Mouse (Mus musculus) heart, embryonic 11.5 days (tissue): ENCODE data around the gene Rbm19. TPM values are rescaled to one million over a fixed set of nuclear protein-coding genes. Genes with fewer than 3 reads are reported as not detected.

ENCODE experiments used
- ATAC-seq: fragments of 200-750 bp; cut with Nextera tagmentation; replicated peaks from 2 replicates; pipeline ENCODE4 v1.8.0; 2017; ENCODE audit warnings: moderate library complexity; ENCODE audit not compliant: insufficient number of reproducible peaks, low FRiP score, low TSS enrichment
- H3K27ac ChIP-seq: fragments of 300-500 bp; sonication (generic); 2 replicates; pipeline ENCODE4 v1.5.1; 2014; ENCODE audit warnings: mild to moderate bottlenecking, low read depth, low read length
- H3K27me3 ChIP-seq: fragments of 300-500 bp; sonication (generic); 2 replicates; pipeline ENCODE4 v1.6.1; 2014; ENCODE audit warnings: mild to moderate bottlenecking, low read length, mixed read lengths; ENCODE audit not compliant: control insufficient read depth, insufficient read depth
- H3K36me3 ChIP-seq: fragments of 300-500 bp; sonication (generic); 2 replicates; pipeline ENCODE4 v1.6.1; 2014; ENCODE audit warnings: mild to moderate bottlenecking, low read length, moderate library complexity, mixed read lengths; ENCODE audit not compliant: control insufficient read depth, insufficient read depth
- H3K4me1 ChIP-seq: fragments of 300-500 bp; sonication (generic); 2 replicates; pipeline ENCODE4 v1.6.1; 2014; ENCODE audit warnings: low read length; ENCODE audit not compliant: control insufficient read depth, insufficient read depth
- H3K4me2 ChIP-seq: fragments of 300-500 bp; sonication (generic); 2 replicates; pipeline ENCODE4 v1.6.1; 2014; ENCODE audit warnings: mild to moderate bottlenecking, moderate library complexity
- H3K4me3 ChIP-seq: fragments of 300-500 bp; sonication (generic); 2 replicates; pipeline ENCODE4 v1.5.1; 2014; ENCODE audit warnings: low read depth, low read length
- H3K9ac ChIP-seq: fragments of 300-500 bp; sonication (generic); 2 replicates; pipeline ENCODE4 v1.6.1; 2014; ENCODE audit warnings: mild to moderate bottlenecking, low read depth, low read length, moderate library complexity
- H3K9me3 ChIP-seq: fragments of 300-500 bp; sonication (generic); replicated peaks from 2 replicates; pipeline ENCODE4 v1.6.1; 2016; ENCODE audit warnings: low read length; ENCODE audit not compliant: control insufficient read depth
- WGBS: fragments of 180-500 bp; shearing (Covaris S2); extraction: QIAGEN DNeasy Blood & Tissue Kit; methylation state at CpG from one replicate; pipeline ENCODE4 v1.1.7; 2014; ENCODE audit not compliant: insufficient replicate concordance; 5-methylcytosine and 5-hydroxymethylcytosine counted together
- polyA plus RNA-seq: library from polyadenylated mRNA; unstranded; fragments of >200 nt; fragmentation: Nextera tagmentation; extraction: Ambion mirVana; gene quantifications from 2 replicates; pipeline ENCODE4 v1.2.1, GENCODE M21; 2014

The Rbm19 gene
- polyA plus RNA-seq, 1 experiment from 2014 or later: 13.5 TPM

- Histone ChIP-seq H3K4me1 (peaks cover 13% of the 10 kb centered on the region), H3K27ac (no peak overlapping the region), H3K36me3 (0 out of 2 replicates have a peak, but pooled peaks cover 5% of the 10 kb centered on the region), H3K9ac (no peak overlapping the region), H3K9me3 (no peaks in the 10 kb centered on the region), H3K4me3 (no peak overlapping the region), H3K27me3 (no peaks in the 10 kb centered on the region), H3K4me2 (no peak overlapping the region)
- no peak for ATAC-seq
- 61% methylated on average over 7 of the region's 7 CpGs for WGBS
Measured at GRCm38 (mm10) chr5:120174317-120174716, 58.1 kb downstream of the Rbm19 start.

GRCm38 (mm10) chr5:120175217-120175616, 59.0 kb downstream of the Rbm19 start:
- Histone ChIP-seq H3K4me1 (peaks cover 13% of the 10 kb centered on the region), H3K27ac (no peak overlapping the region), H3K36me3 (0 out of 2 replicates have a peak, but pooled peaks cover 5% of the 10 kb centered on the region), H3K9me3 (no peaks in the 10 kb centered on the region), H3K9ac (no peak overlapping the region), H3K4me2 (no peak overlapping the region), H3K4me3 (no peak overlapping the region), H3K27me3 (no peaks in the 10 kb centered on the region)
- 85% methylated on average over 8 of the region's 8 CpGs for WGBS
- ATAC-seq: no peak

- no peak overlapping the region for H3K27ac ChIP-seq
- H3K9ac ChIP-seq: no peak overlapping the region
- no peaks in the 10 kb centered on the region for H3K9me3 ChIP-seq
- H3K36me3 ChIP-seq: 0 out of 2 replicates have a peak, but pooled peaks cover 5% of the 10 kb centered on the region
- H3K4me2 ChIP-seq: no peak overlapping the region
- no peak for ATAC-seq
- no peaks in the 10 kb centered on the region for H3K27me3 ChIP-seq
- WGBS: 83% methylated on average over 13 of the region's 13 CpGs
- no peak overlapping the region for H3K4me3 ChIP-seq
- H3K4me1 ChIP-seq: peaks cover 13% of the 10 kb centered on the region
Measured at GRCm38 (mm10) chr5:120176246-120177065, 60.2 kb downstream of the Rbm19 start.

GRCm38 (mm10) chr5:120177066-120177340, 60.7 kb downstream of the Rbm19 start:
- no peak overlapping the region for H3K9ac ChIP-seq
- 0 out of 2 replicates have a peak, but pooled peaks cover 5% of the 10 kb centered on the region for H3K36me3 ChIP-seq
- H3K27me3 ChIP-seq: no peaks in the 10 kb centered on the region
- no peak overlapping the region for H3K4me2 ChIP-seq
- no peaks in the 10 kb centered on the region for H3K9me3 ChIP-seq
- peaks cover 9% of the 10 kb centered on the region for H3K4me1 ChIP-seq
- no peak overlapping the region for H3K4me3 ChIP-seq
- no peak overlapping the region for H3K27ac ChIP-seq
- ATAC-seq: no peak
- whole genome bisulfite sequencing: 83% methylated on average over 4 of the region's 4 CpGs

- H3K27me3 ChIP-seq: no peaks in the 10 kb centered on the region
- no peak for ATAC-seq
- 85% methylated on average over 11 of the region's 11 CpGs for WGBS
- no peak overlapping the region for H3K9ac ChIP-seq
- H3K9me3 ChIP-seq: no peaks in the 10 kb centered on the region
- H3K27ac ChIP-seq: no peak overlapping the region
- 0 out of 2 replicates have a peak, but pooled peaks cover 5% of the 10 kb centered on the region for H3K36me3 ChIP-seq
- H3K4me1 ChIP-seq: no peaks in the 10 kb centered on the region
- H3K4me3 ChIP-seq: no peak overlapping the region
- no peak overlapping the region for H3K4me2 ChIP-seq
Measured at GRCm38 (mm10) chr5:120180102-120180501, 63.8 kb downstream of the Rbm19 start.

- Histone ChIP-seq H3K9ac (no peak overlapping the region), H3K4me1 (no peaks in the 10 kb centered on the region), H3K4me2 (no peak overlapping the region), H3K36me3 (0 out of 2 replicates have a peak, but pooled peaks cover 5% of the 10 kb centered on the region), H3K4me3 (no peak overlapping the region), H3K27ac (no peak overlapping the region), H3K9me3 (no peaks in the 10 kb centered on the region), H3K27me3 (no peaks in the 10 kb centered on the region)
- ATAC-seq: no peak
- WGBS: 89% methylated on average over 4 of the region's 4 CpGs
Measured at GRCm38 (mm10) chr5:120181384-120181783, 65.1 kb downstream of the Rbm19 start.

GRCm38 (mm10) chr5:120183321-120183720, 67.1 kb downstream of the Rbm19 start:
- Histone ChIP-seq H3K4me3 (no peak overlapping the region), H3K36me3 (no peaks in the 10 kb centered on the region), H3K4me2 (no peak overlapping the region), H3K4me1 (no peaks in the 10 kb centered on the region), H3K27me3 (no peaks in the 10 kb centered on the region), H3K9ac (no peak overlapping the region), H3K9me3 (no peaks in the 10 kb centered on the region), H3K27ac (no peak overlapping the region)
- whole genome bisulfite sequencing: 67% methylated on average over 8 of the region's 8 CpGs
- no peak for ATAC-seq

- Histone ChIP-seq H3K4me2 (no peak overlapping the region), H3K9ac (no peak overlapping the region), H3K36me3 (no peaks in the 10 kb centered on the region), H3K4me1 (no peaks in the 10 kb centered on the region), H3K4me3 (no peak overlapping the region), H3K27ac (no peak overlapping the region), H3K9me3 (no peaks in the 10 kb centered on the region), H3K27me3 (no peaks in the 10 kb centered on the region)
- WGBS: 54% methylated on average over 7 of the region's 7 CpGs
- no peak for ATAC-seq
Measured at GRCm38 (mm10) chr5:120183790-120184189, 67.5 kb downstream of the Rbm19 start.

- Histone ChIP-seq H3K4me3 (no peak overlapping the region), H3K9ac (no peak overlapping the region), H3K4me2 (no peak overlapping the region), H3K27me3 (no peaks in the 10 kb centered on the region), H3K27ac (no peak overlapping the region), H3K9me3 (no peaks in the 10 kb centered on the region), H3K4me1 (no peaks in the 10 kb centered on the region), H3K36me3 (no peaks in the 10 kb centered on the region)
- ATAC-seq: no peak
- WGBS: 87% methylated on average over 10 of the region's 10 CpGs
Measured at GRCm38 (mm10) chr5:120185949-120186348, 69.7 kb downstream of the Rbm19 start.
